Mouse (Mus musculus) liver, adult 10 weeks (tissue): ENCODE data around the gene Gm21518. TPM values are rescaled to one million over a fixed set of nuclear protein-coding genes. Genes with fewer than 3 reads are reported as not detected.

Experiments used
- polyA plus RNA-seq: library from polyadenylated mRNA; stranded (reverse); fragments of 350-450 nt; fragmentation: Illumina TruSeq; extraction: RNeasy Lipid Tissue Mini Kit (QIAGEN cat#74804); gene quantifications from one replicate; pipeline ENCODE4 v1.2.3, GENCODE M21; 2014; ENCODE audit warnings: low read depth, low replicate concordance

Gm21518 gene
- not detected for polyA plus RNA-seq

GRCm38 (mm10) chrY:62190566-62190965 is at the start of gene Gm21518:
Gene Gm21518 (plus strand): TSS chrY:62190866.

